Mouse (Mus musculus): Measurements from ENCODE around the gene Bcl2l13.
"Not testable (repeated sequence)": the region's sequence is repeated elsewhere in the genome, so short reads cannot be mapped to it uniquely, and the experiment has no call there.

The Bcl2l13 gene

DNA sequence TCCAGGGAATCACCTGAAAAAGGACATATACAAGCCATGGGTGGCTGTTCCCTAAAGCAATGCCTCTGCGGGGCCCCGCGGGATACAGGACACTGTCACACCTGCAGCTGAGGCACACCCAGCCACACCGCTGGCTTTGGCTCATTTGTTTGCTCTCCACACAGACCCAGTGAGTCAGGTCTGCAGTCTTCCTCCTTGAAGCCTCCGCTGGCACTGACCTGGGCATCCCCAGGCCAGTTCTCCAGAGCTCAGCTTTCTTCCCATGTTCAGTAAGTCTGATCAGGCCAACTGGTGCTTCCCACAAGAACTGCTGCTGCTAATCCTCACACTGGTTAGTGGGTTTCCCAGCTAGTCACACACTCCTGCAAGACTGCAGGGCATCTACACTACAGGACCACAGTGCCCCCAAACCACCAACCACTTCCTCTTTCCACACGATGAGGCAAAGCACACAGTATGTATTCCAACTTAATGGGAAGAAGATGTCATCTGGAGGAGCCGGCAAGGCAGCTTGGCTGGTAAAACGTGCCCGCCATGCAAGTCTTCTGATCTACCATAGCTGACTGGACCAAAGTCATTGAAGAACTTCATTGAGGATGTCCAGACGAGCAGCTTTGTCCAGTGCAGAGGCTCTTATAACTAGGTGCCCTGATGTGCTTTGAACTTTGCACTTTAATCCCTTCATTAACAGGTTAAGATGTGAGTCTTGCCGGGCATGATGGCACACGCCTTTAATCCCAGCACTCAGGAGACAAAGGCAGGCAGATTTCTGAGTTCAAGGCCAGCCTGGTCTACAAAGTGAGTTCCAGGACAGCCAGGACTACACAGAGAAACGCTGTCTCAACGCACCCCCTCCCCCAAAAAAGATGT lies 66.0 kb downstream of the Bcl2l13 start:
- no peak for DNase-seq (ENCODE audit: low read depth, low spot score)

DNA sequence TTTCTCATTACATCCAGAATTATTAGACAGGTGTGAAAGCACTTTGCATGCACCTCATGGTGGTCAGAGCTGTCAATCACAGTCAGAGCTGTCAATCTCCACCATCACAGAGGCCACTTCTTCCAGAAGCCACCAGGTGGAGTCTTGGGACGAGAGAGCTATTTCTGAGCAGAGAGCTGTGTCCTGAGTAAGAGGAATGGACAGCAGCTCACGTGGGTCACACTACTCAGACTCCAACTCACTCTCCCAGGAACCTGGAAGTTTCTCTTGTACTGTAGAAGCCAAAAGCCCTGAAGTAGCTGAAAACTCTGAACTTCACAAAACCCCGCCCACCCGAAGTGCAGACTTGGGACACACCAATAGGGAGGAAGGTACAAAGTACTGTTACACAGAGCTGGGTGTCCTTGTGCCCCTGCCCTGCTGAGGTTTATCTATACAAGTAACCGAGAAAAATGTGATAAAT lies 67.5 kb downstream of the Bcl2l13 start:
- DNase-seq (ENCODE audit: low read depth, low spot score), result no peak

DNA sequence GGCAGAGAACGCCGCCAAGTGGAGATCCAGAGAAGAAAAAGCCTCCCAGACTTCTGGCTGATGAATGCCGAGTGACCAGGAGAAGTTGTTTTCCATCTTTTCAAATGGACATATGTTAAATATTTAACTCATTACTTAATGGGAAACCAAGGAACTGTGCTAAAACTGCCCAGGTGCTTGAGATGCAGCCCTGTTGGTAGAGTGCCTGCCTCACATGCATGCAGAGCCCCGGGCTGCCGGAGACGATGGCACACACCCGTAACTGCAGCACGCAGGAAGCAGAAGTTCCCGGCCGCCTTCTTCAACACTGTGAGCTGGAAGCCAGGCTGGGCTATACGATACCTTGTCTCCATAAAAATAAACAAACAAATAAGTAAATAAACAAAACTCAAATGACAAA lies 67.9 kb downstream of the Bcl2l13 start:
- DNase-seq (ENCODE audit: low read depth, low spot score), result no peak

DNA sequence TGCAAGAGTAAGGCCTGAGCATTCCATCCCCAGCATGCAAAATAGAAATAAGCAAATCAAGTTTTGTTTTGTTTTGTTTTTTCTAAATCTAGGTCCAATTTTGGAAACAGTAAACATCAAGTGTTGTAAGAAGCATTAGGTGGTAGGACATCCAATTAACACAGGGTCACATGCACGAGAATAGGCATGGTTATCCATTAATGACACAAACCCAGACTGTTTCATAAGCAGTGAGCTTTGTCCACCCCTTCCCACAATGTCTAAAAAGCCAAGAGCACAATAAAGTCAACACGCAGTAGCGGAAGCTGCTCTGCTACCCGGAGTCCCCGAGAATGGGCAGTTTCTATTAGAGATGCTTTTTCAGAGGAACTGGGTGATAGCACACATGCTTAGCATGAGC lies 69.1 kb downstream of the Bcl2l13 start:
- no peak for DNase-seq (ENCODE audit: low read depth, low spot score)

DNA sequence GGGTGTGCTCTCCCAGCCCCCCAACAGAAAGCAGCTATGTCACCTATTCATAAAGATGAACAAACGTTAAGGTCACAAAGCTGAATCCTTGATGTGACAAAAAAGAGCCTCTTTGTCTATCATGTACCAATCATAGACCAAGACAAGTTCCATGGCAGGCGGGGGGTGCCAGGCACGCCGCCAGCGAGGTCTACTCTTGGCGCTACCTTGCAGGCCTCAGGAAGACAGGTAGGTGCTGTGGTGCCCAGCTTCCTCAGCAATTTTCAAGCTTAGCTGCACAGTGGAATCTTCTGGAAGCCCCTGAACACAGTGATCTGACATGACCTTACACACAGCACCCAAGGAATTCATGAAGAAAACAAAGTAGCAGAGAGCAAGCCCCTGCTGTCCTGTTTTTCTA lies 70.5 kb downstream of the Bcl2l13 start:
- DNase-seq (ENCODE audit: low read depth, low spot score), result no peak

DNA sequence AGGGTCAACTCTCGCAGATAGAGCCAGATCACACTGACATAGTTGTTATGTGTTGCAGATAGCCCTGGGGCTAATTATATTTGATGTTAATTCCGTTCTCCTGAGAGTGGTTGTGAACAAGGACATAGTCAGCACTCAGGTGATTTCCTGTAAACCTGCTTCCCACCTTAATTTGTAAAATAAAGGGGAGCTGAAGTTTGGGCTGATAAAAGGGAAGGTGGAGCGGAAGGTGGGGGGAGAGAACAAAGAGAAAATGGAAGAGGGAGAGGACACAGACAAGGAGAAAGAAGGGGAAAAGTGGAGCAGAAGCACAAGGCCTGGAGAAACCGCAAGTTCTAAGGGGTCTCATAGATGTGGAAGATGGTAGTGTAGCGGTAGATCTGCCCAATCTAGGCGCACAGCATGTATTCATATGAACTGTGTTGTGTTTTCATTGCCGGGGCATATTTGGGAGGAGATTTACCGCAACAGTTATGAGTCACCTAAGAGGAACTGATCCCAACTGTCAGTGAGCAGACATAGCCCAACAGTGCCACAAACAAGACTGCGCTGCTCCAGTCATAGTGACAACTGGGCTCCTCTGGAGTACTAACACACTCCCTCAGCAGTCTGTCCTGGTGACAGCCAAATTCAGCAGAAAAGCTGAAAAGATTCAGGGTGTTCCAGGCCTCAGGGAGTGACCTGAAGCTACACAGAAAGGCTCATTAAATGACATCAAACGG lies 72.0 kb downstream of the Bcl2l13 start:
- DNase-seq (ENCODE audit: low read depth, low spot score), result not testable (repeated sequence)

DNA sequence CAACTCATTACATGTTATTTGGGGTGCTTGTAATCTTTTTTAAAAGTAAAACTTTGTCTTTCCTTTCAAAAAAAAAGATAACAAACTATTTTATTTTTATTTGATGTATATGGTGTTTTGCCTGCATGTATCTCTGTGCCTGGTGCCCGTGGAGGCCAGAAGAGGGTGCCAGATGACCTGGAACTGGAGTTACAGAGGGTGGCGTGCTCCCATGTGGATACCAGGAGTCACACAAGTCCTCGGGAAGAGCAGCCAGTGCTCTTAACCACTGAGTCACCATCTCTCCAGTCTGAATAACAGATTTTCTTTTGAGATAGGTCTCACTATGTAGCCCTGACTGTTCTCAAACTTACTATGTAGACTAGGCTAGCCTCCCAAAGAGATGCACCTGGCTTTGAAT lies 73.5 kb downstream of the Bcl2l13 start:
- DNase-seq (ENCODE audit: low read depth, low spot score), result no peak

DNA sequence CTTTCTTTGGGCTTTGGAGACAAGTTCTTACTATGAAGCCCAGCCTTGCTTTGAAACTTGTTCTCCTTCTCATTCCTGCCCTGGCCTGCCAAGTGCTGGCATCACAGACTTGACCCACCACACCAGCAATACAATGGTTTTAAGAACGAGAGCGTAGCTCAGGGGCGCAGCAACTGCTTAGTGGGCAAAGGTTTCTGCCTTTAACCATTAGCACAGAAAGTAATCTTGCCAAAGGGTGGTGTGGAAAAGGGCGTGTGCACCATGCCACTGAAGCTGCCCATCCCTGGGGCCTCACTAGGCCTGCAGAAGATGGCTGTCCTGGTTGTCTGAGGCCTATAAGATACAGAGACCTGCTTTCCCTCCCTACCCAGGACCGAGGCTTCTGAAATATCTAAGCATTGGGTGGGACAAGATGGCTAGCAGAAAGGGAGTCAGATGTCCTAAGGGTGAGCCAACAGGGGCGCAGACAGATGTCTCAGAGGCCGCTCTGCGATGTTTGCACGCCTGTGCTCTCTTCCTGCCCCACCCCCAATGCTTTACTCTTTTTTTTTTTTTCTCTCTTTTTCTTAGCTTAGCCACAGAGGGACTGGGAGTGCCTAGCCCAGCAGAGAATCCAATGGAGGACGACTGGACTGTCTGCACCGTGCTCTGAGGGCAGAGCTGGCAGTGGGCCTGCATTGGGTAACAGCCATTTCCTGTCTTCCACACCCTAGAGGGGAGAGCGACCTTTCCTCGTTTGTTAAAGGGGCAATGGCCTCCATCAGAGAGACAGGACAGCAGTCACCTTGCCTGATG lies 75.4 kb downstream of the Bcl2l13 start:
- DNase-seq (ENCODE audit: low read depth, low spot score), result no peak

DNA sequence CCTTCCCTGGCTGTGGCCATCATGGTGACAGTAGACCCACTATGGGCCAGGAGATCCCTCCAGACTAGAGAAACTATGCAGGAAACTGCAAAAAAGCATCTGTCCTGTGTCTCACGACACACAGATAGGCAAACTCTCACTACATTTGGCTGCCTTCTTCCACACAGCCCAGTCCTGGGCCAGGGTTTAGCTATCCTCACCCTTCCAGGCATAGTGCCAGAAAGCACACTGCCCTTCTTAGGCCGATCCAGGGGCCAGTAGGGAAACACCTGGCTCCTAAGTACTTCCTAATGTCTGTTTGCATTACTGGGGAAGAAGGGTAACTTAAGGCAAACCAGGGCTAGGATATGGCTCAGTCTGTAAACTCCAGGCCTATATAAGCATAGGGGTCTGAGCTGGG lies 76.9 kb downstream of the Bcl2l13 start:
- DNase-seq (ENCODE audit: low read depth, low spot score), result no peak

DNA sequence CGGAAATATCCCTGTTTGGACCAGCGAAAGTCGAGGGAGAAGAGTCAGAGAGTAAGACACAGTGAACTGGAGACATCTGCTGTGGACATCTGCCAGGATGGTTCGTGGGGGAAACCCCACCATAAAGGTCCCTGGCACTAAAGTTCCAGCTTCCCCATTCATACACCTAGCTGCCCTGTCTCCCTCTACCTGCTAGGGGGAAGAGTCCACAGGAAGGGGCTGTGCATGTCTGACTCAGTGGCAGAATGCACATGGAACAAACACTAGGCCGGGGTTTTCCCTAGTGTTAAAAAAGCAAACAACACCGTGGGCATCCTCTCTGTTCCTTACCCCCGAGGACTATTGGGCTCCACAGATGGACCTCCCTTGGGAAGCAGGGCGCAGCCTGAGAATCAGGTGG lies 77.8 kb downstream of the Bcl2l13 start:
- no peak for DNase-seq (ENCODE audit: low read depth, low spot score)

DNA sequence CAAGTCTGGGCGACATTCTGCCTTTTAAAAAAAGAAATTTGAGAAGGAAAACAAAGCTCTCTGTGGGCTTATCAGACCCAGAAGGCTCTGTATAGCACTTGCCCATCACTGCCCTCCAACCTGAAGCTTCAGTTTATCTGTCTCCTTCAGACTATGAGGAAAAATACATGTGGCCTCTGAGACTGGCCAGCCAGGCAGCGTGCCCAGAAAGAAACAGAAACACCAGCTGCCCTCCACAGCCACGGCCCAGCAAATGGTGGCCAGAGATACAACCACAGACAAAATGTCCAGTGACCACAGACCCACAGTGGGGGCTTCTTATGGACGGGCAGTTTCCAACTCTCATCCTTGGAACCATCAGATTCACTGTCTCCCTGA lies 78.5 kb downstream of the Bcl2l13 start:
- no peak for DNase-seq (ENCODE audit: low read depth, low spot score)

DNA sequence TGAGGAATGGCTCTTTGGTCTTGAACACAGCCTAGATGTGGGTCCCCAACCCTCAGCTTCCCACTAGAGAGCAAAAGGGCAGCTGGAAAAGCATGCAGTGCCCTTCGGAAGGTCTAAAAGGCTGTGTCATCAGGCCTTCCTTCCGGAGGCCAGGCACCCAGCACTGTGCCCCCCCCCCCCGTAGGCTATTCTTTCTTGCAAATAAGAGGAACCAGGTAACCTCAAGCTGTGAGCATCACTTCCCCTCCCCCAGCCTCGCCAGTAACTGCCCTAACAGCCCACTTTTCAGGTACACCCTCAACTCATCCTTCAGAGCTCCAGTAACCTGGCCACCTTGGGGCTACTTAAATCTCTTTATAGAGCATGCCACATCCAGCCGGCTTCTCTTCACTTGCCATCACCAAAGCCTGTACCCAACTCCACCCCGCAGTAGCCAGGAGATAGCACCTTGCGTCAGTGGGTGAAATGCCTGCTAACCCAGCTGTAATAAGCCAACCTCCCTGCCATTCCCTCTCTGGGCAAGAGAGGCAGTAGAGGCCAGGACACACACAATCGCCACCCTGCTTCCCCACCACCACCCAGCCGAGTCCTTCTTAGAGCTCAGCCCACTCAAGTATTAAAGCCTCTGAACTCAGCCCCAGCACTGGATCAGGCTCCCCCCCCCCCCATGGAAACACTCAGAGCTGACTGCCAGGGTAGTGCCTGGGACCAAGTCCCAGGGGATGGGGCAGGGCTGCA lies 79.1 kb downstream of the Bcl2l13 start:
- no peak for DNase-seq (ENCODE audit: low read depth, low spot score)

DNA sequence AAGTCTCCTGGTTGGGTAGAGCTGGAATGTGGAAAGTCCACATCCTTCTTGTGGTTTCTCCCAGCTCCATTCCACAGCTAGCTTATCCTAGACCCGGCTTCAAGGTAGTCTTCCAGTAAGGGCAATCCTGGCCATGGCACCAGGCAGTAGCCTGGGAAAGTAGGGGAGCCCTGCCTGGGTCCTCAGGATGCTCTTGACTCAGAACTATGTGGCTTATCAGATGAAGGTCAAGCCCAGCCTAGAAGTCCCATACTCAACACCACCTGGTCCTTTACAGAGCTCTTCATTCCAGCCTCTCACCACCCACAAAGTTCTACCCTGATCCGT lies 79.6 kb downstream of the Bcl2l13 start:
- DNase-seq (ENCODE audit: low read depth, low spot score), result no peak

DNA sequence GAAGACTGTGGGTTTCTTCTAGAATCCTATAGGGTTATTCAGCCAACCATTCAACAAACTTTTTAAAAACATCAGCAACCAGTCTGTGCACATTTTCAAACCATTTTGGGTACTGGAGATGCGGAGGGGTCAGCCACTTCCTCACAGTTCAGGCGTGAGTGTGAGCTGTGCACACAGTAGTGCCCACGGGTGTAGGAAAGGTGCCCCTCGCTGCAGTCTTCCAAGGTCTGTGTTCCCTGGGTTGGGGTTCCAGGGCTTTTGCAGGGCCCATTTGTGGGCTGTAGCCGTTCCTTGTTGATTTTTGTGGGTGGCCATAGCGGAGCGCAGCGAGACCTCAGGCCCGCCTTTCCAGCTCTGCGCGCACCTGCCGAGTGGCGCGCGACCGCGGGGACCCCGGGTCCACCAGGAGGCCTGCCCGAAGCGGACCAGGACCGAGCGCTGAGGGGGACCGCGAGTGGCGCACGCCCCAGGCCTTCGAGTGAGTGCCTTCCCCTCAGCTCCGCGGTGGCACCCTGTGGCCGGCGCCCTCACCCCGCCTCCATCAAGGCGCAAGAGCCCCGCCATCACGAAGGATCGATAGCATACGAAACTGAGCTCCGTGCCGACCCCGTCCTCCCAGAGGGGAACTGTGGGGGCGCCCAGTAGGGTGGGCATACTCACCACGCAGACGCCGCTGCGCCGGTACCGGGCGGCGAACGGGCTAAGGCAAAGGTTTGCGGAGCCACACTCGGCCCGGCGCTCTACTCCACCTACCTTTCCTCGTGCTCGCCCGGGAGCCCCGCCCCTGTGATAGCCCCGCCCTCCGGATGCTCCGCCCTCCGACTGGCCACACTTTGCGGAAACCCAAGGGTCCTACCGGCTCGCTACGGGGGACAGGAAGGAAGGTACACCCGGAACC lies 80.3 kb downstream of the Bcl2l13 start, which contains the start of gene Bid:
Bid (minus strand) TSS at position 780 of the 898 bp plus-strand sequence.
- peak; percentile 40 for DNase-seq (ENCODE audit: low read depth, low spot score)

DNA sequence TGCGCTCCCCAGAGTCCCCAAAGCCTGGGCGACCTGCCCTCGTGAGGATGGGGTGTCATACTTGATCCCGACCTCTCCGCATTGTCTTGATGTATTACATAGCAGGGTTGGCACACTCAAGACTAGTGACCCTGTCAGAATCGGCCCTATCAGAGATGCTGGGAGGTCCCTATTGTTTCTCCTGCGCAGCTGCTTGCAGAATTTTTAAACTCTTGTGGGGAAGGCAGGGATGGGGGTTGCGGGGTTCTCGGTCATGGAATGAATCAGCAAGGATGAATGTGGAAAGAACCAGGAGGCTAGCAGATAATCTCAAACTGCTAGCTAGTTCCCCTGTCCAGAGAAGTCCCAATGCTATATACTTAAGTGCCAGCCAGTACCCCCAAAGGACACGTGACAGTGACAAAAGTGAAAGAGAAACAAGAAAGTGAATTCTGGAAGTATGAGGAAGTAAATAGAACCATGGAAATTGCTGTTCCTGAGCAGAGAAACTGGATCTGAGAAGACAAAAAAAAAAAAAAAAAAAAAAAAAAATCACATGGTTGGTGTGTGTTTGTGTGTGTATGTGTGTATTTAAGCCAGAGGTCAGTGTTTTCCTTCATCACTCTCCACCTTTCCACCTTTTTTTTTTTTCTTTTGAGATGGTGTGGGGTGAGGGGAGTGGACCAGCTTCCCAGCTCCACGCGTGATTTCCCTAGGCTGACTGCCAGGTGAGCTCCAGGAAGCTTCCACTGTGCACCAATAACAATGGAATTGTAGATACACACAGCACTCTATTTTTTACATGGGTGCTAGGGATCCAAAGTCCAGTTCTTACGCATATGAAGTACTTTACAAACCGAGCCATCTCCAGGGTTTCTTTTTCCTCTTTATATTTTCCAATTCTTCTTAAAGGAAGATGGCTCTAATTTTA lies 81.2 kb downstream of the Bcl2l13 start:
- not testable (repeated sequence) for DNase-seq (ENCODE audit: low read depth, low spot score)

DNA sequence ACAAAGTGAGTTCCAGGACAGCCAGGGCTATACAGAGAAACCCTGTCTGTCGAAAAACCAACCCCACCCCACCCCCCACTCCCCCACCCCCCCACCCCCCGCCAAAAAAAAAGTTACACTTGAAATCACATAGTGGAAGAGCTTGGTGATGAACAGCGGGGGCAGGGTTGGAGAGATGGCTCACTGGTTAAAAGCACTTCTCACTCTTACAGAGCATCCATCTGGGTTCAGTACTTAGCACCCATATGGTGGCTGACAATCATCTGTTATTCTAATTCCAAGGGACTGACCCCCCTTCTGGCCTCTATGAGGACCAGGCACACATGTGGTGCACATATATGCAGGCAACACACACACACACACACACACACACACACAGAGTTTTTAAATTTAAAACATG lies 82.0 kb downstream of the Bcl2l13 start:
- DNase-seq (ENCODE audit: low read depth, low spot score), result no peak

DNA sequence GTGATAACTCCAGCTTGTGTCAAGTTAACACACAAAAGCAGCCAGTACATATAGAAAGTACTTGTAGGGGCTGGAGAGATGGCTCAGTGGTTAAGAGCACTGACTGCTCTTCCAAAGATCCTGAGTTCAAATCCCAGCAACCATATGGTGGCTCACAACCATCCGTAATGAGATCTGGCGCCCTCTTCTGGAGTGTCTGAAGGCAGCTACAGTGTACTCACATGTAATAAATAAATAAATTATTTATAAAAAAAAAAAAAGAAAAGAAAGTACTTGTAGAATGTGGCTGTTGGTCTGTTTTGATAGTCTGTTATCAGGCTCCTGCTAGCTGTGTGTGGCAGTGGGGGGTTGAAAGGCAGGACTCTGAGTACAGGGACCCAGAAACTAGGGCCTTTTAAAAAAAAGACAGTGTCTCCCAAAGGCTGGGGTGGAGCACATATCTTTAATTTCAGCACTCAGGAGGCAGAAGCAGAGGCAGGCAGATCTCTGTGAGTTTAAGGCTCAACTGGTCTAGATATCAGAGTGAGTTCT lies 88.8 kb downstream of the Bcl2l13 start:
- not testable (repeated sequence) for DNase-seq (ENCODE audit: low read depth, low spot score)

DNA sequence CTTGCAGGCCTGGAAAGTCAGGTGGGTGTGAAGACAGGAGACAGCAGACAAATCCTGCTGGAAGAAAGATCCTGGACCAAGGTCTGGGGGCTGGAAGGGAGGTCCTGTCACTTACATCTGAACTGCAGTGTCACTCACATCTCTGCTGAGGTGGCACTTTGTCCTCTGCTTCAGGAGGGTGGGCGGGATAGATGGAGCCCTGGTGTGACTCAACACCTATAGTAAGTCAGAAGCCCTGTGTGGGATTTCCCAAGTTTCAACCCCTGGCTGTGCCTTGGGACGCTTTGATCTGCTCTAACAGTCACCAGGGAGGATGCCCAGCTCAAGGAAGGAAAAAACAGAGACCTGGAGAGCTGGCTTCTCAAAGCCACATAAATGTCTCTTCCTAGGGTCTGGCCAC lies 90.9 kb downstream of the Bcl2l13 start:
- DNase-seq (ENCODE audit: low read depth, low spot score), result no peak

DNA sequence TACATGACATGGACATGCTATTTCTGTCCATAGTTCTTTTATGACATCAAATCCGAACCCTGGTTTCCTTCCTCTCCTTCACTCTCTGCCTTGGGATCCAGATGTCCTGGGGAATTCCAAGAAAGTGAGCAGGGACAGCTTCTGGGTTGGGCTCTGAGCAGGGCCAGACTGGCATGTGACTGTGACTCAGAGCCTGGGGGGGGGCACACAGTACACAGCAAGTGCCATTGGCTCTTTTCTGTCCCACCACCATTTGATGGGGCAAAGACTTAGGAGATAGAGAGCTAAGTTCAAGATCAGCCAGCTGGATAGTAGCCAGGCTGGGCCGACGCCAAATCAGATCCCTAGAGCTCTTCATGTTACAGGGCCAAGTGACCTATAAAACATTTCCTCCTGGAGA lies 91.8 kb downstream of the Bcl2l13 start:
- no peak for DNase-seq (ENCODE audit: low read depth, low spot score)
